Mouse (Mus musculus) telencephalon, adult 2 months (tissue): ENCODE measurements at regions not wholly inside any gene's neighbourhood (a gene's known extent, or its start where the extent isn't known, plus 50 kb on each side); places are given as distances from the start of the nearest gene placed in this dataset.

ENCODE experiments used
- DNase-seq: peaks from one replicate; pipeline ENCODE4 v3.0.0-alpha.2; 2011; ENCODE audit warnings: low read depth, low spot score

- no peak for DNase-seq
These were observed 53.2 kb upstream of the Bmp2 start for GRCm38 (mm10) chr2:133498717-133499143.

GRCm38 (mm10) chr2:133499904-133500303 is 52.1 kb upstream of the Bmp2 start:
- DNase-seq = no peak
